Mouse (Mus musculus) limb, embryonic 15.5 days (tissue): ENCODE data around the gene Cdh23. TPM values are rescaled to one million over a fixed set of nuclear protein-coding genes. Genes with fewer than 3 reads are reported as not detected.
"Not testable (repeated sequence)": the region's sequence is repeated elsewhere in the genome, so short reads cannot be mapped to it uniquely, and the experiment has no call there.

ENCODE experiments used
- ATAC-seq: fragments of 200-750 bp; cut with Nextera tagmentation; 2 replicates; pipeline ENCODE4 v1.8.0; 2017; ENCODE audit warnings: low read depth, moderate TSS enrichment; ENCODE audit not compliant: insufficient number of reproducible peaks, low FRiP score, low TSS enrichment
- H3K27ac ChIP-seq: fragments of 300-500 bp; sonication (generic); 2 replicates; pipeline ENCODE4 v1.5.1; 2015; ENCODE audit warnings: moderate library complexity, mild to moderate bottlenecking, inconsistent platforms
- H3K27me3 ChIP-seq: fragments of 300-500 bp; sonication (generic); 2 replicates; pipeline ENCODE4 v1.6.1; 2015; ENCODE audit warnings: inconsistent platforms
- H3K36me3 ChIP-seq: fragments of 300-500 bp; sonication (generic); 2 replicates; pipeline ENCODE4 v1.6.1; 2015; ENCODE audit warnings: inconsistent platforms
- H3K4me1 ChIP-seq: fragments of 300-500 bp; sonication (generic); 2 replicates; pipeline ENCODE4 v1.6.1; 2015; ENCODE audit warnings: inconsistent platforms
- H3K4me2 ChIP-seq: fragments of 300-500 bp; sonication (generic); 2 replicates; pipeline ENCODE4 v1.6.1; 2015; ENCODE audit warnings: mild to moderate bottlenecking, inconsistent platforms
- H3K4me3 ChIP-seq: fragments of 300-500 bp; sonication (generic); 2 replicates; pipeline ENCODE4 v1.5.1; 2015; ENCODE audit warnings: mild to moderate bottlenecking, inconsistent platforms
- H3K9ac ChIP-seq: fragments of 300-500 bp; sonication (generic); 2 replicates; pipeline ENCODE4 v1.6.1; 2015; ENCODE audit warnings: inconsistent platforms
- H3K9me3 ChIP-seq: fragments of 300-500 bp; sonication (generic); 2 replicates; pipeline ENCODE4 v1.6.1; 2016; ENCODE audit warnings: inconsistent platforms
- whole genome bisulfite sequencing: fragments of 180-500 bp; shearing (Covaris S2); methylation state at CpG from one replicate; pipeline ENCODE4 v1.1.7; 2015; 5-methylcytosine and 5-hydroxymethylcytosine counted together
- polyA plus RNA-seq: library from polyadenylated mRNA; unstranded; fragments of >200 nt; fragmentation: Nextera tagmentation; extraction: Ambion mirVana; gene quantifications from 2 replicates; pipeline ENCODE4 v1.2.1, GENCODE M21; 2015

Cdh23 gene
- polyA plus RNA-seq, 1 experiment from 2014 or later: 1.6 TPM

GRCm38 (mm10) chr10:60732397-60732861 is 36.1 kb upstream of the Cdh23 start:
- no peak for ATAC-seq
- 0 out of 2 replicates have a peak, but pooled peaks cover 14% of the 10 kb centered on the region for H3K36me3 ChIP-seq
- no peak overlapping the region for H3K4me2 ChIP-seq
- WGBS: 57% methylated on average over 2 of the region's 2 CpGs
- H3K4me3 ChIP-seq: no peak overlapping the region
- no peaks in the 10 kb centered on the region for H3K27me3 ChIP-seq
- peaks cover 19% of the 10 kb centered on the region for H3K4me1 ChIP-seq
- no peaks in the 10 kb centered on the region for H3K9me3 ChIP-seq
- H3K9ac ChIP-seq: no peak overlapping the region
- no peak overlapping the region for H3K27ac ChIP-seq

- no peak overlapping the region for H3K27ac ChIP-seq
- H3K4me2 ChIP-seq: no peak overlapping the region
- peaks cover 25% of the 10 kb centered on the region for H3K4me1 ChIP-seq
- 50% methylated on average over 5 of the region's 5 CpGs for WGBS
- no peaks in the 10 kb centered on the region for H3K9me3 ChIP-seq
- ATAC-seq: no peak
- H3K4me3 ChIP-seq: no peak overlapping the region
- 0 out of 2 replicates have a peak, but pooled peaks cover 13% of the 10 kb centered on the region for H3K36me3 ChIP-seq
- no peaks in the 10 kb centered on the region for H3K27me3 ChIP-seq
- H3K9ac ChIP-seq: no peak overlapping the region
Measured at GRCm38 (mm10) chr10:60731742-60732141, 35.5 kb upstream of the Cdh23 start.

GRCm38 (mm10) chr10:60727301-60727700 is 31.0 kb upstream of the Cdh23 start:
- Histone ChIP-seq H3K4me2 (no peak overlapping the region), H3K9ac (no peak overlapping the region), H3K9me3 (no peaks in the 10 kb centered on the region), H3K4me1 (peaks cover 17% of the 10 kb centered on the region), H3K27ac (peak overlapping the region; percentile 38; the same call in 1 of the 2 replicates), H3K4me3 (no peak overlapping the region), H3K36me3 (peaks cover 23% of the 10 kb centered on the region; the same call in 1 of the 2 replicates), H3K27me3 (no peaks in the 10 kb centered on the region)
- 26% methylated on average over 5 of the region's 5 CpGs for WGBS
- ATAC-seq: no peak

GRCm38 (mm10) chr10:60726896-60727295 is 30.6 kb upstream of the Cdh23 start:
- no peak overlapping the region for H3K4me3 ChIP-seq
- 62% methylated on average over 3 of the region's 3 CpGs for WGBS
- H3K4me2 ChIP-seq: no peak overlapping the region
- H3K4me1 ChIP-seq: peaks cover 12% of the 10 kb centered on the region
- H3K27ac ChIP-seq: no peak overlapping the region
- no peaks in the 10 kb centered on the region for H3K27me3 ChIP-seq
- no peak for ATAC-seq
- H3K36me3 ChIP-seq: peaks cover 26% of the 10 kb centered on the region; the same call in 1 of the 2 replicates
- no peak overlapping the region for H3K9ac ChIP-seq
- H3K9me3 ChIP-seq: no peaks in the 10 kb centered on the region

GRCm38 (mm10) chr10:60724496-60724895 is 28.2 kb upstream of the Cdh23 start:
- H3K4me2 ChIP-seq: no peak overlapping the region
- peaks cover 27% of the 10 kb centered on the region for H3K36me3 ChIP-seq
- H3K4me3 ChIP-seq: no peak overlapping the region
- no peak overlapping the region for H3K27ac ChIP-seq
- no peaks in the 10 kb centered on the region for H3K27me3 ChIP-seq
- H3K9ac ChIP-seq: no peak overlapping the region
- peaks cover 12% of the 10 kb centered on the region for H3K4me1 ChIP-seq
- ATAC-seq: no peak
- 67% methylated on average over 6 of the region's 6 CpGs for WGBS
- H3K9me3 ChIP-seq: no peaks in the 10 kb centered on the region

- Histone ChIP-seq H3K4me3 (no peak overlapping the region), H3K9ac (no peak overlapping the region), H3K27me3 (no peaks in the 10 kb centered on the region), H3K9me3 (no peaks in the 10 kb centered on the region), H3K4me2 (no peak overlapping the region), H3K27ac (no peak overlapping the region), H3K4me1 (peaks cover 12% of the 10 kb centered on the region), H3K36me3 (peaks cover 34% of the 10 kb centered on the region)
- no peak for ATAC-seq
- WGBS: 70% methylated on average over 1 of the region's 1 CpGs
Measured at GRCm38 (mm10) chr10:60723345-60723744, 27.1 kb upstream of the Cdh23 start.

GRCm38 (mm10) chr10:60721640-60722039 is 25.4 kb upstream of the Cdh23 start:
- H3K27me3 ChIP-seq: no peaks in the 10 kb centered on the region
- 63% methylated on average over 12 of the region's 12 CpGs for WGBS
- no peak overlapping the region for H3K4me3 ChIP-seq
- peaks cover 37% of the 10 kb centered on the region for H3K36me3 ChIP-seq
- H3K9me3 ChIP-seq: no peaks in the 10 kb centered on the region
- no peak overlapping the region for H3K9ac ChIP-seq
- H3K27ac ChIP-seq: no peak overlapping the region
- no peak for ATAC-seq
- H3K4me2 ChIP-seq: no peak overlapping the region
- no peaks in the 10 kb centered on the region for H3K4me1 ChIP-seq

GRCm38 (mm10) chr10:60720461-60720860 is 24.2 kb upstream of the Cdh23 start:
- no peaks in the 10 kb centered on the region for H3K27me3 ChIP-seq
- ATAC-seq: no peak
- peaks cover 47% of the 10 kb centered on the region for H3K36me3 ChIP-seq
- H3K9ac ChIP-seq: no peak overlapping the region
- no peak overlapping the region for H3K4me2 ChIP-seq
- 75% methylated on average over 5 of the region's 5 CpGs for WGBS
- no peaks in the 10 kb centered on the region for H3K9me3 ChIP-seq
- no peak overlapping the region for H3K27ac ChIP-seq
- no peak overlapping the region for H3K4me3 ChIP-seq
- no peaks in the 10 kb centered on the region for H3K4me1 ChIP-seq

GRCm38 (mm10) chr10:60718491-60718890 is 22.2 kb upstream of the Cdh23 start:
- ATAC-seq: no peak
- Histone ChIP-seq H3K9ac (no peak overlapping the region), H3K36me3 (peaks cover 55% of the 10 kb centered on the region), H3K27me3 (no peaks in the 10 kb centered on the region), H3K4me3 (no peak overlapping the region), H3K27ac (no peak overlapping the region), H3K9me3 (peaks cover 7% of the 10 kb centered on the region; the same call in 1 of the 2 replicates), H3K4me2 (no peak overlapping the region), H3K4me1 (no peaks in the 10 kb centered on the region)
- WGBS: 96% methylated on average over 2 of the region's 2 CpGs

- Histone ChIP-seq H3K9ac (no peak overlapping the region), H3K27me3 (no peaks in the 10 kb centered on the region), H3K4me2 (no peak overlapping the region), H3K4me1 (no peaks in the 10 kb centered on the region), H3K4me3 (no peak overlapping the region), H3K36me3 (peaks cover 56% of the 10 kb centered on the region), H3K27ac (no peak overlapping the region), H3K9me3 (peaks cover 7% of the 10 kb centered on the region; the same call in 1 of the 2 replicates)
- 89% methylated on average over 3 of the region's 3 CpGs for WGBS
- ATAC-seq: no peak
Measured at GRCm38 (mm10) chr10:60716449-60716848, 20.2 kb upstream of the Cdh23 start.

GRCm38 (mm10) chr10:60712299-60712698 is 16.0 kb upstream of the Cdh23 start:
- not testable (repeated sequence) for H3K4me3 ChIP-seq, H3K9ac ChIP-seq, H3K27me3 ChIP-seq, H3K4me1 ChIP-seq, H3K4me2 ChIP-seq, H3K27ac ChIP-seq, ATAC-seq, H3K9me3 ChIP-seq
- H3K36me3 ChIP-seq: peaks cover 40% of the 10 kb centered on the region
- WGBS: 26% methylated on average over 8 of the region's 8 CpGs

GRCm38 (mm10) chr10:60708837-60709236 is 12.5 kb upstream of the Cdh23 start:
- 78% methylated on average over 5 of the region's 5 CpGs for WGBS
- H3K36me3 ChIP-seq: peaks cover 12% of the 10 kb centered on the region
- no peak overlapping the region for H3K4me3 ChIP-seq
- H3K9me3 ChIP-seq: 0 out of 2 replicates have a peak, but pooled peaks cover 1% of the 10 kb centered on the region
- ATAC-seq: no peak
- H3K9ac ChIP-seq: no peak overlapping the region
- H3K4me2 ChIP-seq: no peak overlapping the region
- H3K27ac ChIP-seq: no peak overlapping the region
- H3K4me1 ChIP-seq: no peaks in the 10 kb centered on the region
- no peaks in the 10 kb centered on the region for H3K27me3 ChIP-seq

GRCm38 (mm10) chr10:60706268-60706667 is 10.0 kb upstream of the Cdh23 start:
- H3K4me3 ChIP-seq: no peak overlapping the region
- WGBS: 85% methylated on average over 4 of the region's 4 CpGs
- no peak overlapping the region for H3K4me2 ChIP-seq
- no peaks in the 10 kb centered on the region for H3K4me1 ChIP-seq
- no peak overlapping the region for H3K9ac ChIP-seq
- ATAC-seq: no peak
- H3K36me3 ChIP-seq: no peaks in the 10 kb centered on the region
- H3K27me3 ChIP-seq: no peaks in the 10 kb centered on the region
- no peak overlapping the region for H3K27ac ChIP-seq
- H3K9me3 ChIP-seq: no peaks in the 10 kb centered on the region
